Mouse (Mus musculus) gastrocnemius, postnatal 25 days (tissue): Measurements from ENCODE around the gene Pkd1l1. TPM values are rescaled to one million over a fixed set of nuclear protein-coding genes. Genes with fewer than 3 reads are reported as not detected.
A peak's percentile ranks its signal among the peaks of the same experiment; 100 is the strongest.

Source experiments
- DNase-seq: peaks from one replicate; pipeline ENCODE4 v3.0.0; 2022
- total RNA-seq, 2 experiments: library from RNA; stranded (reverse); gene quantifications; 1 replicate in 1 of 2; 2 replicates in 1 of 2; pipeline ENCODE4 v1.2.3; 2021

Pkd1l1 gene
- total RNA-seq, 2 experiments from 2014 or later: not detected

DNA sequence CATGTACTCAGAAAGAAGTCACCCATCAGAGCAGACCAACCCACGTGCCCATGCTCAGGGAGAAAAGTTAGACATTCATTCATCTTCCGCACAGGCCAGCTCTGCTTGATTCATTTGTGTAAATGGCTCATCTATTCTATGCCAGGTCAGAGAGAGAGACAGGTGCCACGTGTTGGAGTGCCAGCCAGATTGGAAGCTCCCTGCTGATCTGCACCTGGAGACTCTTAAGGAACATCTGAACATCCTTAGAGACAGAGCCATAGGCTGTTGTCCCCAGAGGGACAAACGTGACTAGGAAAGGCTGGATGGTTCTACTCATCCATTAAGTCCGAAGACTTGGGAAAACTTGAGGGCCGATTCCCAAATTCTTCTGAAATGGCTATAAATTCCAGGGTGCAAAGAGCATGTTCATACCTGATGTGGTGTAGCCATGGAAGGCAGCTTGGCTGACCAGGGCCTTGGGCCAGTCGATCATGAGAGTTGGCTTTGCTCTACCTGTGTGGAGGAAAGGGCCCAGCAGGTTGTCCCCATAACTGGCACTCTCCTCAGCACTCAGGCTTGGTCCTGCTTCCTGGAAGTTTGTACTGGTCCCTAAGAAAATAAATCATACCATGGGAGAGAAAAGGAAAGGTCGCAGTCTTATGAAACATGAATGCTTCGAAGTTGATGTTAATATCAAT lies 36.5 kb downstream of the Pkd1l1 start:
- DNase-seq: no peak

DNA sequence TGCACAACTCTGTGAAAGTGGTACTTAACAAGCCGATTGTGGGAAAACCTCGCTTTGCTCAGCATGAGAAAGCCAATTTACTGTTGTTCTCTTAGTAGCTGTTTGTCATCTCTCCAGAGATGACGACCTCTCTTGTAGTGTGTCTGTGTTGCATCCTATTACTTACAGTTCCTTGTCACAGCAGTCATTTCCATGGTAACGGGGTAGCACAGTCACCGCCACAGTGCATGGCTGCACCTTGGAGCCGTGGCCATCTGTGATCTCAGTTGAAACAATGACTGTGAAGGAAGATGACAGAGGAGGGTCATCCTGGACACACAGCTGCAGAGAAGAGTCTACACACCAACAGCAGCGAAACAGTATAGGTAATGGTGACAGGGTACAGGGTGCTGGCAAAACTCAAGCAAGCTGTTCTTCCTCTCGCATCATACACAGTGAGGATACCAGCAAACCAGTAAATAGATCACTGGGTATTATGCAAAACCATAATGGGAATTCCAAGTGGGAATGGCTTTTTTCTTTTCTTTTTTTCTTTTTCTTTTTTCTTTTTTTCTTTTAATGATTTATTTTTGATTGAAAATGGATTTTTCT lies 56.9 kb downstream of the Pkd1l1 start:
- no peak for DNase-seq

DNA sequence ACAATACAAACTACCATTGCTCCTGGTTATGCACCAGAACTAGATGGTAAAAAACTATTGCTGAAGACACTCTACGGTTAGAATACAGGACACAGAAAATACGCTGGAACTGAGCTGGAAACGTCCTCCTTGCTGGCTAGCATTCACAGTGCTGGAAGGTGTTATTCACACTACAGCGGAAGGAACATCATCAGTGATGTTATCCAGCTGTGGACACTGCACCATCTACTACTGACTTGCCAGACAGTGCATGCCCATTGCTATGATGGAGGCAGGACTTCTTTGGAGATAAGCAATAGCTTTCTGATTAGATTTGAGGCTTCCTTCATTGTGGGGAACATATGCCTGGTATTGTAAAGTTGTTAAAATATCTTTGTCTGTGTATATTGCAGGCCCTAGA lies 90.3 kb downstream of the Pkd1l1 start:
- no peak for DNase-seq

DNA sequence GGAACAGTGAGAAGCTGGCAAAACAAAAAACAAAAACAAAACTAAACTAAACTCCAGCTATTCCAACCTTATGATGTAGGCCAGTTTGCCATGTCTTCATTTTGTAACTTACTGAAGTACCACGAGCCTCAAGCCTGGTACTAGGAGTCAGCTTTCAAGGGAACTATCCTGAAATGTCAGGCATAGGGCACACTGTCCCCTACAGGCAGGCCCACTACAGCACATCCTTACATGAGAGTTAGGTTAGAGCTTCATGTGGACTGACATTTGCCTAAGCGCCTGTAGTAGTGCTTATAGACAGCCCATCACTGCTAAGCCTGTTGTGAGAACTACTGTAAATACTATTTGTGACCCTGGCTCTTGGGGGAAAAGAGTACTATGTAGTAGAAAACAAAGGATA lies 91.5 kb downstream of the Pkd1l1 start:
- no peak for DNase-seq

DNA sequence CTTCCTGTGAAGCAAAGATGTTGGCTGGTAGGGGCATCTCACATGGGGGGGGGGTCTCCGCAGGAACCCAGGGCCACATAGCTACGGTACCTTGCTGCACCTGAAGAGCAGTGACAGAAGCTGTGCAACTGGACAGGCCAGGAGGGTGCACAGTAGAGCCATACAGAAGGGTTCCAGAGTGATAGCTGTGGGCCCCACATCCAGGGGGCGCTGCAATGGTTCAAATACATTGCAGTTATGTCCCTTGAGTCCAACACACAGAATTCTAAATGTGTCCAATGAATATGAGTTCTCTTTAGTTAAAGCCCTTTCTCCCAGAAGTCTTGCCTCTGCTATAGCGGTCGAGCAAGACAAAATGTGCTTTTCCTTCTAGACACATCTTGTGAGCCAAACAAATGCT lies 103.0 kb downstream of the Pkd1l1 start:
- no peak for DNase-seq

DNA sequence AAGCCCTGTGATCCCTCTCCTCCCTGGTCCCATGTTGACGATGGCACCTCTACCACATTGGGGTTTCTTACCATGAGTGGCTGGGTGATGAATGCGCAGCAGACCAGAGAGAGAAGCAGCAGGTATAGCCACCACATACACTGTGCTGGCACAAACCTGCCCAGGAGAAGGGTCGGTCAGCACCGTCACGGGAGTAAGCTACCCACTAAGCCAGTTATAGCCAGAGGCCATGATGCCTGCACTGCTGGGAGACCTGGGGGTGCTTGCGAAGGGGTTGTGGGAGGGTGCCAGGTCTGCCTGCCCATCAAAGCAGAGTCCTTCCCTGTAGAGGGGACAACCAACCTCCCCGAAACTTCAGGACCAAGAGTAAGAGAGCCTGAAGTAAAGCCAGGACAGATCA lies 107.0 kb downstream of the Pkd1l1 start:
- DNase-seq: no peak

DNA sequence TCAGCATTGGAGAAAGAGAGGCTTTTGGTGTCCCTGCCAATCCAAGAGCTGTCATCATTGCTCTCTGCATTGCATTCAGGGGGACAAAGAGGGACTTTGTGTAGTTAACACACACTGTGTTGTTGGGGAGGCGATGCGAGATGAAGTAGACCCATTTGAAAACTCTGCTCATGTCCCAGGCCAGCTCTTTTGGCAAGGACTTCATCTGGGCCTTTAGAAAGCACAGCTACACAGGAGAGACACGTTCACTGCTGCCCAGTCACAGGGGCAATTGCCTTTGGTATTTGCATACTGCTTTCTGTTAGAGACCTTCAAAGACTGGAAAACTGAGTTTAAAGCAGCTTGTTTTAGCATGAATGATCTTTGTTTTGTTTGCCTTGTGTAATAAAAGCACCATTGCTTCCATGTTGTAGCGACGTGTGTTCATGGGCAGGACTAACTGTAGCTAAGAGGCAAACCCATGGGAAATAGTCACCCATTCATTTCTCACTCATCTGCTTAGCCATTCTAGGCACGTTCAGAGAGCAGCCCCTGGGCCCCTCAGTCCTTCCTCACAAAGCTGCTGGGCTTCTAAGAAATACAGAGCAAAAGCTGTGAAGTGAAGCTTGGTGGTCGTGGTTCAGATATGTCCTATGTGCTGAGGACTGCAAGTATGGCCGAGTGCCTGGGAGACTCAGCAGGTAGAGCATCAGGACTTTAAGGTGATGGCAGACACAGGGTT lies 109.0 kb downstream of the Pkd1l1 start:
- no peak for DNase-seq

DNA sequence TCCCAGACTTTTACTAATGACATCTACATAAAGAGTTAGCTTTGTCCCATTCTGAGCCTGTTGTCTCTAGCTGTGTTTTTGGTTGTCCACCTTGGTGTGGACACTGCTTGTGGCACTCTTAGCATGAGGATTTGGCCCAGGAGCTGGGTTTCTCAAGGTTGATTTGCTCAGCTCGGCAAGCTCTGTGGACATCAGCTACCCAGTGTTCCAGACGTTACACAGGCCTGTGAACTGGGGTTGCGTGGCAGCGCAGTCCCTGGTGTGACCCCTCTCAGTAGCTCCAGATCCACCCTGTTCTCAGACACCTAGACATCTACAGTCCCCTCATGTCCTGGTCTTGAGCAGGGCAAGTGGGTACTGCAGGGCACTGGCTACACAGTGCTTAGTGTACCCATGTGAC lies 110.6 kb downstream of the Pkd1l1 start:
- no peak for DNase-seq

DNA sequence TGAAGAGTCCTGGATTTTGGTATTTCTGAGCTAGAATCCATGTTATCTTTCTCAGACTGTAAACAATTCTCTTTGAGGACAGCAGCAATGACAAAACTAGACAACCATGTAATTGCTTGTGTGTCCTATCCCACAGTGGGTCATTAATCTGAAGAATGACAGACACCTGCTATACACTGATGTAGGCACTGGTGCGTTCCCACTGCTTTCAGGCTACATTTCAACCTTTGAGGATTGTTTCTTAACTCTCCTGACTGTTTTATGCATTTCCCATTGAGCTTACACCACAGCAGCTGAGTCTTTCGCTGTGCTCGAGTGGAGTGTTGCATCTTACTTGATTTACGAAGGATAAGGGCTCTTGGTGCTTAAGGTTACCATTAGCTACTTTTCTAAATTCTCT lies 111.1 kb downstream of the Pkd1l1 start:
- no peak for DNase-seq

DNA sequence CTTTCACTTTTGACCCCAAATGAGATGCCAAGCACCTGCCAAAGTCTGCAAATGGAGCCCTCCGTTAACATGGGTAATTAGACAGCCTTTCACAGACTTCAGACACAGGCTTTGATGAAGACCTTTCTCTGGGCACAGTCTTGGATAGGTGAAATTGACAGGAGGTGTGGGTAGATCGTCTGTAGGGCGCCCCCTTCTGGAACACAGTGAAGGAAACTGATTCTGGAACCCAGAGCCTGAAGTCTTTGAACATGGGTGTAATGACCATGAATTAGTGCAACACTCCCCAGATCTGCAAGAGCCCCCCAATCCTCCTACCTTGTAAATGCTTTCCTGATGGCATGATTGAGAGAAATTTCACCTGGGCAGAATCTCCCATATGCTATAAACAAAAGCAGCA lies 112.2 kb downstream of the Pkd1l1 start:
- no peak for DNase-seq

DNA sequence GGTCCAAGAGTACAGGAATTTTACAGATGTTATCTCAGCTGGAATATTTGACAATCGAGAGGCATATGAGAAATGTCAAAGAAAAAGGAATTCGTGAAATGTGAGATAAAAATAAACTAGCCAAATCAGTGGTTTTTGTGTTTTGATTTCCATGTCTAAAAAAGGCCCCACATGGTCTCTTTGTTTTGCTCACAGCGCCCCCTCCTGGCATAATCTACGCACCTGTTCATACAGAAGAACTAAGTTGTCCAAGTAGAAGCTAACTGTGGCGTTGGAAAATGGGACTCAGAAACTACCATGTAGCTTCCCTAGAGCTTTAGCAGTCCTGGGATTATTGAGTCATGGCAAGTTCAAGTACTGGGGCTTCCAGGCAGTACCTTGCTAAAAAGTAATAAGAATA lies 113.2 kb downstream of the Pkd1l1 start:
- DNase-seq: peak; percentile 23

DNA sequence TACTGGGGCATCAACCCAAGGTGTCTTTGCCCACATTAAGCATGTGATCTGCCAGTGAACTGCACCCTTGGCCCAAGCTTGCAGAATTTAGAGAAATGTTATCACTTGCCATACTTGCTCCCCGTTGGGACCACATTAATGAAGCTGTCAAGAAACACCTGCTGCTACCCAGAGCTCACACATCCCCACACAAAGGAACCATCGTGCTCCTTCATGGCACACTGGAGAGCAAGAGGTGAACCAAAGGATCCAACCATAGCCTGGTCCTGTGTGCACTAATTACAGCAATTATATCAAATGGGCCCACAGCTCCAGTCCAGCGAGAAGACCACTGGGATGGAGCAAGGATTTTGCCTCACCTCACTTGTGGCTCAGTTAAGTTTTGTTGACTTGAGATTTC lies 114.0 kb downstream of the Pkd1l1 start:
- no peak for DNase-seq

DNA sequence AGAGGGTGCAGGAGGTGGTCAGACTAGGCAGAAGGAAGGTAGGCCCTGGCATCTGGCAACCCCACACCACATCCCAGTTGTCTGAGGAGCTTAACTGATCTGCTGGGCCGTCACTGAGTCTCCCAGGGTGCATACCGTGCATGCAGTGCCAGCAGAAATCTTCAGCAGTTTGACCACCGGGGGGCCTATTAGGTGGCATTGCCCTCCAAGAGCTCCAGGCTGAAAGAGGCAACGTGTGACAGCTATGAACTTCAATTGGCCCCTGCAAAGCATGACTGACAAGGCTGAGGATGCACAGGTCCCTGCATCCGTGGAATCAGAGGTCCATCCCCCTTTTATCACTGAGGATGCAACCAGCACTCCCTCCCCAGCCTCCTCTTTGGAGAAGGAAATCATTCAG lies 116.9 kb downstream of the Pkd1l1 start:
- DNase-seq: no peak

DNA sequence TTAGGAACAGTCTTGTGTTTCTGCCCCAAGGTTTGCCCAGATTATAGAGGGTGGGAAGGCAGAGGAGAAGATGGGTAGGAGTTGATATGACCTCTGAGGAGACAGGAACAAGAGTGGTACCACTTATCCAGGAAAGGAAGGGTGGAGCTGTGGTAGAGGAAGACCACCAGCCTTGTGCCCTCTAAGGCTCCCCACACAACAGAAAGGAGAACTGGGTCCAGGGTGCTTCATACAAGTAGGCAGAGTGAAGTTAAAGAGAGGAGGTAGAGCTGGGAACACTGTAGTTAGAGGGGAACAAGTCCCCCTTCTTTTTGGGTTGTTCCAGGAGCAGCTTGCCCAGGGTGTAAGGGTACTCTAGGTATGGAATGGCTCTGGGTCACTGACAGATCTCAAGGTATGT lies 125.0 kb downstream of the Pkd1l1 start:
- no peak for DNase-seq

DNA sequence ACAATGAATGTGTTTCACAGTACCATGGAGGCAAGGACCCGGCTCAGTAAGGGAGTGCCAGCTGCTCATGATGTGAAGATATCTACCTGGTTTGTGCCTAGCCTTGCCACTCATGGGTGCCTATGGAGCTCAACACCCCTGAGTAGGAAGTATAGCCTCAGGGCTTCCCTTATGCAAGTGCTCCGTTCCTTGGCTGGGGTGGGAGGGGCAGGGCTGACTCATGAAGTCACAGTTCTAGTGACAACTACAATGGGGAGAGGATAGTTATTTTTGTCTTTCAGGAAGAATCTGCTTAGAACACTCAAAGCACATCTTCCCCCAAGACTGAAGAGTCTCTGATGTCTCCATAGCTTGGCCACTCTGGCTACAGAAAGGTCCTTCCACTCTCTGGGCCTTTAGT lies 125.4 kb downstream of the Pkd1l1 start:
- DNase-seq: no peak

DNA sequence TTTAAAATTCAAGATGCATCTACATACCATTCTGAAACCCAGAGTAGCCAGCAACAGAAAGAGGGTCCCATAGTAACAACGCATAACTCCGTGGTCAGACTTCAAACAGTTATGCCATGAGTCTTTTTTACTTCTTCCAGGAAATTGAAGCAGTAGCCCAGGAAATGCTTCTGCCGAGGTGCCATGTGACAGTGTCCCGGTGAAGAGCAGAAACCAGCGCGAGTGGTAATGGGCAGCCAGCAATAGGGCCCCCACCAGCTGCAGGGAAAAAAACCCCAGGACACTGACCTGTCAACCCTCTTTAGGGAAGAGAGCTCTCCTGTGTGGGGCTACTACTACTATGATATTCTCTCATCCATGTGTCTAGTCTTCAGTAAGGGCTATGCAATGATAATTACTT lies 136.9 kb downstream of the Pkd1l1 start:
- no peak for DNase-seq

DNA sequence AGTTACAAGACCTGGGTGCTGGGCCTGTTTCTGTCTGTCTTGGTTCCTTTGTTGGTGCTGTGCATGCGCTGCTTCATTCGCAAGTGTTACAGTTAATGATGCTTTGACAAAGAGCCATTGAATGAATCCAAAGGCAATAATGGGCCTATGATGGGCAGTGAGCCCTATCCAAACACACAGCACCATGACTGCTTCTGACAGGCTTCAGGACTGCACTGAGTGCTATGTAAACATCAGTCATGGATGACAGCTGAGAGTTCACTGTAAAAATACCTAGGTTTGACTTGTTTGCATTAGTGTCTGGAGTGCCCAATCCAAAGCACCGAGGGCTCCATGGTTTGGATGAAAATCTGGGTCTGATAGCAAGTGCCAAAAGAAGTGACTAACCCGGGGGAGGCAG lies 138.9 kb downstream of the Pkd1l1 start:
- no peak for DNase-seq

DNA sequence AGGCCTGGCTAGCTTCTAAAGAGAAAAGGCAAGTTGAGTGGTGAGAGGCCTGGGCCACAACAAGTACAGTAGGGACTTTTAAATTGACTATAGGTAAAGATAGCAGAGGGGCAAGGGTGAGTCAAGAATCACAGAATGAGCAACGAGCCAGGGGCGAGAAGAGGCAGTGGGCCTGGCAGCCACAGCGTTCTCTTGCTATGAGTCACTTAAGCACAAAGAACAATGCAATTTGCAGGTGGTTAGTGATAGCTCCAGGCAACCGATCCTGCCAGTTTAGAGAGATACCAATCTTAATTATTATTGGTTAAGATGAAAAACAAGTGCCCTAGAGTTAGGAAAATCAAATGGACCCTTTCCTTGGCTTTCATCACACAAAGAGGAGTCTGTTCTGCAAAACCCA lies 142.5 kb downstream of the Pkd1l1 start:
- no peak for DNase-seq

DNA sequence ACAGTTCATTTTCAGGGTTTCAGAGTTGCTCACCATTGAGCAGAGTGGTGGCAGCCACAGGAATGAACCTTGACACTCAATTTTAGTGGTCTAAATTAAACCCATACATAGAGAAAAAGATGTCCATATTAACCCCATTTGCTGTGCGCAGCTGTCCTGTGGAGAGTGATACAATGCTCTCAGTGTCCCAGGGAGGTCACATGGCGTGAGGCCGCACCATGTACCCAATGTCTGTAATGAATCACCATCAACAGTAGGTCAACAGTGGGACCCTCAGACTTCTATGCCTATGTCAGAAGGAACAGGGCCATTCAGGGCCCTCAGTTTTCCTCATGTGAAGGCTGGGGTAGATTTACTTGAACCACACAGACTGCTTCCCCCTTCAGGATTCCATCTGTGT lies 143.5 kb downstream of the Pkd1l1 start:
- DNase-seq: no peak

DNA sequence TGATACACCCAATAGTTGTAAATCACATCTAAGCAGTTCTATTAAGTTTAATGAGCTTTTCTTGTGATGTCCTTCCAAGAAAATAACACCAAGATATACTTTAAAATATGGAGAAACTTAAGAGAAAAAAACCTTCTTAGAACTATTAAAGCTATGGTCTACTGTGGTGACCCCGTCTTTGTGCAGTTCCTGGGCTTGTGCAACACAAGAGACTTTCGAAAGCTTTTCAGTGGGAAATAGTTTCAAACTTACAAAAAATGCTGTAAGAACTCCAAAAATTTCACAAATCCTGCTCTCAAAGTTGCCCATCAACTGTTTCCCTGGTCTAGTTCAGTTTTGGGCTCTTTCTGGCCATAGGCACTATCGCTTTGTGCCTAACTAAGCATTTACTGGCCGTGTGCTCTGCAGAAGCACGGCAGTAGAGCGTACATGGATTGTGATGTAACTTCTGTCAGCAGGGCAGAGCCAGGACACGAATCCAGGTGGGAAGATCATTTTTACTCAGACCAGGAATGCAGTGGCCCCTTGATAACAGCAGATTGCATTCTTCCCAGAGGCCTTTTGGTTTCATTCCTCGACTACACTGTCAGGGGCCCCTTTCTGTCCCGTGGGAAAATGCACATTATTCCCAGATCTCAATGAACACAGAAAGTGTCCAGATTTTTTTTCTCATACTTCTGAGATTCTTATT lies 144.1 kb downstream of the Pkd1l1 start:
- DNase-seq: no peak

DNA sequence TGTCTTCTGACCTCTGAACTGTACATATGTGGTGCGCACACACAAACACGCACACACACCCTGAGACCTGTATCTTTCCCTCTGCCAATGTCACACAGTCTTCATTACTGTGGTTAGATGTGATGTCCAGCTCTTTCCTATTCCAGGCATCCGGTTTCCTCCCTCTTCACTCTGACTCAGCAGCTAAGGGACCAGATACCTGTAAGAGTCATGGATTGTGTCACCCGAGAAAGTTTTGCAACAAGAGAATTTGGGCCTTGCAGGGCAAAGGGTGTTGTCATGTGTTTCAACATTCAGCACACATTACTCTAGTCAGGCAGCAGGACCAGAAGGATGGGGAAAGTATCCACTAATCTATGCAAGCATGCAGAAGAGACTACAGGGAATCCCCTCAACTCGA lies 146.5 kb downstream of the Pkd1l1 start:
- DNase-seq: no peak

DNA sequence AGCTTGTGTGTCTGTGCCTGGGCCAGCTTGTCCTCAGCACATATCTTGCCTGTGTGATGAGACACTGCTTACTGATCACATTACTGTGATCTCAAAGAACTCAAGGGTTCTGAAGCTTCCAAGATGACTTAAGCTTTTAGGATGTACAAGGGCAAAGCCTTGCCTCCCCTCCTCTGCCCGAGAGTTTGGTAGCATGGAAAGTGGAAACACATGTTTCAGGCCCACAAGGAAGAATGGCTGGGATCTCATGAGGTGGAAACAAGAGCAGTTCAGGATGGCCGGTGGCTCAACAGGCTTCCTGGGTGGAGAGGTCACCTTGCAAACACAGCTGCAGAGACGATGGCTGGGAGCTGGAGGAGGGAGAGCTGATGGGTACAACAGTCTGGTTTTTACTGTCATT lies 147.0 kb downstream of the Pkd1l1 start:
- no peak for DNase-seq

DNA sequence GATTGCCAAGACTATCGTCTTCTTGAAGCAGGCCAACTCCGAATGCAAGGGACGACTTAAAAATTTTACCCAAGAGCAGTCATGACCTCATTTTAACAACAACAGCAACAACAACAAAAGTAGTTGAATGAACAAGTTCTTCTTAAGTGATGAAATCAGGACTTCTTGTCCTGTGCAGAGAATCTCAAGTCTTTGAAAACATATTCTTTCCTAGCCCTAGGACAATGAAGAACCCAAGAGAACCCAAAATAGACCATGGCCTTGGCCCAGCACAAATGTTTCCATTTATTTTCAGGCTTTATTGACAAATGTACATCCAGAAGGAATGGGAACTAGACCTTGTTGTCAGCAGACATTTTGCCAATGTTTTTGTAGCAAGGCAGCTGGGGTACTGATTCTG lies 147.7 kb downstream of the Pkd1l1 start:
- no peak for DNase-seq
